Mouse (Mus musculus) MEL (cell line): ENCODE data around the gene Naif1. TPM values are rescaled to one million over a fixed set of nuclear protein-coding genes. Genes with fewer than 3 reads are reported as not detected.

ENCODE experiments used
- DNase-seq: peaks from one replicate; pipeline ENCODE4 v3.0.0; 2011; ENCODE audit warnings: low read depth, low spot score
- H3K27ac ChIP-seq: 2 replicates; pipeline ENCODE4 v1.5.1; 2012; ENCODE audit warnings: low read depth, mild to moderate bottlenecking, control low read depth, low read length, moderate library complexity; ENCODE audit not compliant: control insufficient read depth
- H3K27me3 ChIP-seq, 2 experiments: fragments of 150-350 bp in 1 of 2; sonication (generic) in 1 of 2; 2 replicates each; pipeline ENCODE4 v1.6.1; 2012; ENCODE audit warnings: low read length in 2 of 2, mild to moderate bottlenecking in 2 of 2, improper control_type of control experiment in 1 of 2, moderate library complexity in 1 of 2; ENCODE audit not compliant: insufficient read depth in 2 of 2, control insufficient read depth in 1 of 2
- H3K36me3 ChIP-seq, 2 experiments: 2 replicates each; pipeline ENCODE4 v1.6.1; 2012 to 2014; ENCODE audit warnings: low read length in 2 of 2, improper control_type of control experiment in 1 of 2, inconsistent platforms in 1 of 2, mild to moderate bottlenecking in 1 of 2; ENCODE audit not compliant: insufficient read depth in 2 of 2, control insufficient read depth in 1 of 2
- H3K4me1 ChIP-seq, 2 experiments: fragments of 150-350 bp in 1 of 2; sonication (generic) in 1 of 2; 2 replicates each; pipeline ENCODE4 v1.6.1; 2012; ENCODE audit warnings: low read length in 2 of 2, improper control_type of control experiment in 1 of 2, mild to moderate bottlenecking in 1 of 2; ENCODE audit not compliant: insufficient read depth in 2 of 2, control insufficient read depth in 1 of 2
- H3K4me3 ChIP-seq, 2 experiments: fragments of 150-350 bp in 1 of 2; sonication (generic) in 1 of 2; 2 replicates each; pipeline ENCODE4 v1.5.1; 2012; ENCODE audit warnings: low read depth in 2 of 2, low read length in 2 of 2, mild to moderate bottlenecking in 2 of 2, moderate library complexity in 2 of 2, control low read depth in 1 of 2, improper control_type of control experiment in 1 of 2; ENCODE audit not compliant: control insufficient read depth in 1 of 2, insufficient read depth in 1 of 2
- H3K79me2 ChIP-seq: 2 replicates; pipeline ENCODE4 v1.6.1; 2012; ENCODE audit warnings: mild to moderate bottlenecking, low read length, moderate library complexity; ENCODE audit not compliant: control insufficient read depth, poor library complexity, insufficient read depth
- H3K9ac ChIP-seq: 2 replicates; pipeline ENCODE4 v1.6.1; 2012; ENCODE audit warnings: low read depth, mild to moderate bottlenecking, control low read depth, low read length, moderate library complexity; ENCODE audit not compliant: control insufficient read depth, poor library complexity, severe bottlenecking
- H3K9me3 ChIP-seq: fragments of 150-350 bp; sonication (generic); replicated peaks from 2 replicates; pipeline ENCODE4 v1.6.1; 2012; ENCODE audit warnings: mild to moderate bottlenecking, low read length, improper control_type of control experiment, moderate library complexity; ENCODE audit not compliant: insufficient read depth
- BHLHE40 ChIP-seq: IDR thresholded peaks from 2 replicates; pipeline ENCODE4 v1.6.1; 2012; ENCODE audit warnings: low read depth, mild to moderate bottlenecking, inconsistent platforms, low read length, improper control_type of control experiment, borderline replicate concordance
- CHD1 ChIP-seq: IDR thresholded peaks from 2 replicates; pipeline ENCODE4 v1.6.1; 2012; ENCODE audit warnings: low read depth, mild to moderate bottlenecking, inconsistent platforms, low read length, improper control_type of control experiment
- CHD2 ChIP-seq: IDR thresholded peaks from 2 replicates; pipeline ENCODE4 v1.6.1; 2011; ENCODE audit warnings: low read length, improper control_type of control experiment
- CTCF ChIP-seq, 3 experiments: IDR thresholded peaks in 2 of 3; conservative IDR thresholded peaks in 1 of 3; 2 replicates each; pipeline ENCODE4 v1.5.1; 2011 to 2012; ENCODE audit warnings: low read length in 3 of 3, low read depth in 2 of 3, mild to moderate bottlenecking in 2 of 3, improper control_type of control experiment in 1 of 3, inconsistent platforms in 1 of 3, mixed read lengths in 1 of 3, moderate library complexity in 1 of 3; ENCODE audit not compliant: control insufficient read depth in 1 of 3, insufficient read depth in 1 of 3, poor library complexity in 1 of 3, severe bottlenecking in 1 of 3
- ELF1 ChIP-seq: IDR thresholded peaks from 2 replicates; pipeline ENCODE4 v1.6.1; 2014; ENCODE audit warnings: low read depth, mild to moderate bottlenecking, inconsistent platforms, low read length, improper control_type of control experiment, moderate library complexity
- ETS1 ChIP-seq: IDR thresholded peaks from 2 replicates; pipeline ENCODE4 v1.6.1; 2012; ENCODE audit warnings: low read depth, mild to moderate bottlenecking, inconsistent platforms, low read length, improper control_type of control experiment, moderate library complexity
- HCFC1 ChIP-seq: IDR thresholded peaks from 2 replicates; pipeline ENCODE4 v1.6.1; 2012; ENCODE audit warnings: low read depth, mild to moderate bottlenecking, inconsistent platforms, low read length, improper control_type of control experiment, moderate library complexity
- KAT2A ChIP-seq: conservative IDR thresholded peaks from 2 replicates; pipeline ENCODE4 v1.6.1; 2012; ENCODE audit warnings: low read depth, low read length, improper control_type of control experiment, inconsistent platforms
- NRF1 ChIP-seq: IDR thresholded peaks from 2 replicates; pipeline ENCODE4 v1.6.1; 2014; ENCODE audit warnings: low read depth, mild to moderate bottlenecking, inconsistent platforms, low read length, improper control_type of control experiment, moderate library complexity; ENCODE audit not compliant: poor library complexity, insufficient read depth, severe bottlenecking
- POLR2A ChIP-seq, 2 experiments: IDR thresholded peaks; 2 replicates each; pipeline ENCODE4 v1.6.1; 2011 to 2012; ENCODE audit warnings: low read length in 2 of 2, mild to moderate bottlenecking in 2 of 2, control low read depth in 1 of 2, improper control_type of control experiment in 1 of 2, low read depth in 1 of 2, moderate library complexity in 1 of 2; ENCODE audit not compliant: control insufficient read depth in 1 of 2, insufficient read depth in 1 of 2, poor library complexity in 1 of 2
- POLR2AphosphoS2 ChIP-seq: IDR thresholded peaks from 2 replicates; pipeline ENCODE4 v1.6.1; 2011; ENCODE audit warnings: low read length, improper control_type of control experiment
- POLR2AphosphoS5 ChIP-seq: IDR thresholded peaks from 2 replicates; pipeline ENCODE4 v1.6.1; 2012; ENCODE audit warnings: low read depth, borderline replicate concordance, mild to moderate bottlenecking, inconsistent platforms, low read length, moderate library complexity, mixed read lengths
- RCOR1 ChIP-seq: IDR thresholded peaks from 2 replicates; pipeline ENCODE4 v1.6.1; 2012; ENCODE audit warnings: low read depth, mild to moderate bottlenecking, inconsistent platforms, low read length, improper control_type of control experiment
- SMC3 ChIP-seq: IDR thresholded peaks from 2 replicates; pipeline ENCODE4 v1.6.1; 2011; ENCODE audit warnings: low read depth, low read length, improper control_type of control experiment
- TBP ChIP-seq: IDR thresholded peaks from 2 replicates; pipeline ENCODE4 v1.8.0; 2011; ENCODE audit warnings: low read depth, low read length, improper control_type of control experiment
- TCF12 ChIP-seq: IDR thresholded peaks from 2 replicates; pipeline ENCODE4 v1.6.1; 2014; ENCODE audit warnings: low read depth, mild to moderate bottlenecking, inconsistent platforms, low read length, improper control_type of control experiment, moderate library complexity
- ZC3H11A ChIP-seq: IDR thresholded peaks from 2 replicates; pipeline ENCODE4 v1.6.1; 2012; ENCODE audit warnings: low read depth, mild to moderate bottlenecking, inconsistent platforms, low read length, improper control_type of control experiment
- ZNF384 ChIP-seq: IDR thresholded peaks from 2 replicates; pipeline ENCODE4 v1.6.1; 2012; ENCODE audit warnings: low read depth, mild to moderate bottlenecking, inconsistent platforms, low read length, improper control_type of control experiment
- polyA plus RNA-seq, 2 experiments: library from polyadenylated mRNA; stranded (reverse) in 1 of 2; unstranded in 1 of 2; fragments of >175 nt in 1 of 2; fragments of >200 nt in 1 of 2; gene quantifications; 2 replicates each; pipeline versions ENCODE4 v1.2.1 to v1.2.4; 2012; ENCODE audit warnings: low replicate concordance in 2 of 2, low read depth in 1 of 2; ENCODE audit not compliant: insufficient read length in 2 of 2, insufficient read depth in 1 of 2, missing spikeins in 1 of 2
- total RNA-seq: library from RNA; depleted of rRNA; stranded (reverse); fragments of 300-350 nt; gene quantifications from 2 replicates; pipeline ENCODE4 v1.2.3, GENCODE M21; 2012

Gene Naif1
- total and polyA plus RNA-seq, 3 experiments = 4.9 to 8.5 TPM; not detected in 1

DNA sequence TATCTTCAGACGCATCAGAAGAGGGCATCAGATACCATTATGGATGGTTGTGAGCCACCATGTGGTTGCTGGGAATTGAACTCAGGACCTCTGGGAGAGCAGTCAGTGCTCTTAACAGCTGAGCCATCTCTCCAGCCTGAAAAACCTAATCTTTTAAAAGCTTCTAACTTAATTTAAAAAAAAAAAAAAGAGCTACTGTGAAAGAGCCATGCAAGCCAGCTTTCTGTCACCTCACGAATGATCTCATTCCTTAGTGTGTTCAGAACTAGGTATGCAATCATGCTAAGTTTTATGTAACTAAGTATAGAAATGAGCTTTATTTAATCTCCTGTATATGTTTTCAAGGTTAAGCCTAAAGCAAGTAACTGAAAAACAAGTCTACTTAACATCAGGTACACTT, 9.4 kb downstream of the Naif1 start:
- no peak overlapping the region for H3K27ac ChIP-seq
- H3K79me2 ChIP-seq = no peaks in the 10 kb centered on the region

DNA sequence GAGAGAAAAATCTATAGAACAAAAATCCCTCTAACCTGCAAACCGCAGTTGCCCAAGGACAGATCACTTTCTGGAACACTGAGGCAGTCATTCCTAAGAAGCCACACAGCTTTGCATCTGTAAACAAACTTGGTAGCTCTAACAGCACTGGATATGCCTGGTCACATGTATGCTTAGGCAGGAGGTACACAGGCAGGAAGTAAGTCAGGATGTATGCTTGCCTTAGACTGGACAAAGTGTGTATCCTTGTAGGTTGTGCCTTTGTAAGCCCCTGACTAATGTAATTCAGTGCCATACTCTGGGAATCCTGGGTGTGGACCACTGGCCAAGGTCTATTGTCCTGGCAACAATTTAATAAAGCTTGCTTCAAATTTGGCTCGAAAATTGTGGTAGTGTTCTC, 13.5 kb downstream of the Naif1 start:
- H3K4me3 ChIP-seq = no peak overlapping the region
- peak overlapping the region; percentile 24; the same call in 1 of the 2 replicates for H3K27ac ChIP-seq
- H3K27me3 ChIP-seq = no peaks in the 10 kb centered on the region
- DNase-seq = no peak
- peaks cover 0 to 13% of the 10 kb centered on the region in 2 experiments; a peak in 2 of 4 replicates for H3K36me3 ChIP-seq
- H3K9ac ChIP-seq = no peak overlapping the region
- H3K9me3 ChIP-seq = no peaks in the 10 kb centered on the region
- H3K4me1 ChIP-seq = peaks cover 9 to 14% of the 10 kb centered on the region in 2 experiments
- no peaks in the 10 kb centered on the region for H3K79me2 ChIP-seq
- TF ChIP-seq NRF1 (no peak), TCF12 (no peak), ZNF384 (no peak), POLR2A (IDR thresholded peaks at IDR 0.05; ENCODE audit: control insufficient read depth in 1 of 2, insufficient read depth in 1 of 2, low read depth in 1 of 2, low read length in 2 of 2, poor library complexity in 1 of 2) (no peak), HCFC1 (no peak), CTCF (IDR thresholded peaks at IDR 0.05 in 2 of 3, conservative IDR thresholded peaks at IDR 0.05 in 1 of 3; ENCODE audit: control insufficient read depth in 1 of 3, insufficient read depth in 1 of 3, low read depth in 2 of 3, low read length in 3 of 3, poor library complexity in 1 of 3, severe bottlenecking in 1 of 3) (no peak), ETS1 (no peak), ZC3H11A (no peak), ELF1 (no peak), SMC3 (no peak), POLR2AphosphoS5 (no peak), CHD2 (no peak), POLR2AphosphoS2 (no peak), CHD1 (no peak), KAT2A (no peak), BHLHE40 (no peak), RCOR1 (no peak)

More for the DNA sequence above, 9.4 kb downstream of the Naif1 start:
- no peak for TF ChIP-seq POLR2AphosphoS5
- TF ChIP-seq TBP = 0 out of 2 replicates have a peak, but pooled peaks have one; percentile 31
- no peak overlapping the region for H3K4me3 ChIP-seq
- H3K36me3 ChIP-seq = peaks cover 0 to 10% of the 10 kb centered on the region in 2 experiments; a peak in 2 of 4 replicates
- no peak overlapping the region for H3K9ac ChIP-seq
- H3K9me3 ChIP-seq = no peaks in the 10 kb centered on the region
- no peaks in the 10 kb centered on the region for H3K27me3 ChIP-seq
- no peak for DNase-seq
- peaks cover 4 to 8% of the 10 kb centered on the region in 2 experiments for H3K4me1 ChIP-seq
